Mouse (Mus musculus) embryonic stem cell, embryonic (primary cell): ENCODE measurements around the gene Tob2.

Experiments
- CTCF ChIA-PET, 4 experiments: fragments of 300-600 bp in 2 of 4; fragments of 350-600 bp in 2 of 4; sonication (Branson Sonifier 250); formaldehyde crosslinking; loops; one replicate each; lab custom pipeline; 2022; ENCODE audit warnings: inconsistent platforms in 2 of 4; lab: Charles Lee
- POLR2A ChIA-PET, 4 experiments: fragments of 300-600 bp in 2 of 4; fragments of 350-600 bp in 2 of 4; sonication (Branson Sonifier 250); formaldehyde crosslinking; loops; one replicate each; lab custom pipeline; 2022; ENCODE audit warnings: antibody characterized with exemption in 4 of 4, inconsistent platforms in 1 of 4; lab: Charles Lee

The Tob2 gene

DNA sequence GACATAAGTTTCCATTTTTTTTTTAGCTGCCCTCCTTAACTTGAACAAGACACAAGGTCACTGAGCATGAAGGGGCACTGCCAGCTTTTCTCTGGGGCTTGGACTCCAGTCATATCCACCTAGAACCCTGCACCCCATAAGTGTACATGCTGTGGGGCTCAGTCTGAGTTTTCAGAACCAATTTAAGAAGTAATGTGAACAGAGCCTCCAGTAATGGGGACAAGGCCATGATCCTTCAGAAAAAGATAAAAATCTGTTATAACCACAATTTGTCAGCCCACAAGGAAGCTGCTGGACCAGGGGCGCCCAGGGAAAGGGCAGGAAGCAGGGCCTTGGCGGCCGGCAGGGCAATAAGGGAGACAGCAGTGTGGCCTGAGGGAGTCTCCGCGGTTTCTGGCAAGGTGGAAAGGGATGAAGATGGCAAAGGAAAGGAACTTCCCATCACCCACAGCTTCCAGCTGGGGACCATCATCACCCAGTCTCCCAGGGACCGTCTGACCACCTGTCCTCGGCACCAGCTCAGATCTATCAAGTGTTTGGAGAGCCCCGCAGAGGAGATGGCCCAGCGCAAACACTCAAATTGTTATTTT is 6.1 kb downstream of the Tob2 start:
- POLR2A ChIA-PET: interaction anchor here in 3 of 4 experiments (1.0 to 11.6 kb wide), 10 partner anchors 9 to 135 kb away, joined by 3 to 212 read pairs (median 4); partner anchors contain the start of gene Tob2 (in 1 of the 3)
- CTCF ChIA-PET: interaction anchor here (0.9 to 3.0 kb wide), 5 partner anchors 9 to 22 kb away, joined by 3 to 10 read pairs (median 4); no protein-coding TSS in a partner anchor

DNA sequence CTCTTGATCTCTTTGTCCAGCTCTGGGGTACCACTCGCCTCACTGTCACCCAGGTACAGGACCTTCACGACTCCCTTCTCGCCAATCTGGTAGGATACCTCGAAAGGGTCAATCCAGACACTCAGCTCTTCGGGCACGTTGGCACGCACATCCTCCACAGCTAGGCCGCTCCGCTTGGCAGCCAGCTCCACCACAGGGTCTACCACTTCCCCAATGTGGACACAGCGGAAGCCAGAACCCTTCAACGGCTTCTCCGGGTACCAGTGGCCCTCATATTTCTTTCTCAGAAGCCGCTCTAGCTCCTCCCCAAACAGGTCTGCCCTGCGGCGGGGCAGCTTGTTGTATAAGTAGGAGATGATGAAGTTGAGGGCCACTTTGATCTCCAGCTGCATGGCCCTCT is 7.2 kb downstream of the Tob2 start:
- CTCF ChIA-PET: interaction anchor here (0.6 to 3.0 kb wide), 5 partner anchors 20 to 99 kb away, joined by 3 to 10 read pairs (median 3); no protein-coding TSS in a partner anchor

DNA sequence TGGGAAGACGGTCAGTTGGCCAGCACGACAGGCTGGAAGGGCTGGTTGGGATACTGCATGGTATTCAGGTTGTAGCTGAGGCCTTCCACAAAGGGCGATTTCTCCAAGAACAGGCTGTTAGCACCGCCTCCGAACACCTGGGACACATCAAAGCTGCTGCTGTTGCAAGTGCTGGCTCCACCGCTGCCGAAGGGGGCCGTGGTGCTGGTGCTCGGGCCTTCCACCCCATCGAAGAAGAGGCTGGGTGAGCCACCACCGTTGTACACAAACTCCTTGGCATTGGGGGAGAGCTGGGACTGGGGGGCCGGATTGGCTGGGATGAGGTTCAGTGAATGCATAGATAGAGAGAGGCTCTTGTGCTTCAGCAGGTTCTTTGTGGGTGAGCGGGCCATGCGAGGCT is 7.9 kb downstream of the Tob2 start:
- POLR2A ChIA-PET: interaction anchor here in 3 of 4 experiments (0.5 to 11.6 kb wide), 23 partner anchors 6 to 157 kb away, joined by 3 to 212 read pairs (median 5); partner anchors contain the start of genes Aco2 (in 2 of the 3), Phf5a (in 2 of the 3), Polr3h (in 2 of the 3) and Tob2 (in 2 of the 3)
- CTCF ChIA-PET: interaction anchor here (0.9 to 3.8 kb wide), 7 partner anchors 11 to 54 kb away, joined by 3 to 14 read pairs (median 4); no protein-coding TSS in a partner anchor

More for the DNA sequence above, 7.2 kb downstream of the Tob2 start:
- POLR2A ChIA-PET: interaction anchor here in 3 of 4 experiments (0.6 to 11.6 kb wide), 21 partner anchors 10 to 158 kb away, joined by 3 to 212 read pairs (median 4); partner anchors contain the start of genes Aco2 (in 2 of the 3), Phf5a (in 2 of the 3), Pmm1 (in 1 of the 3) and Polr3h (in 1 of the 3)

GRCm38 (mm10) chr15:81849104-81849503 is 9.5 kb downstream of the Tob2 start:
- CTCF ChIA-PET: interaction anchor here in 3 of 4 experiments (0.7 to 3.8 kb wide), 12 partner anchors 9 to 148 kb away, joined by 3 to 18 read pairs (median 6); partner anchors contain the start of genes Aco2 (in 1 of the 3), Phf5a (in 1 of the 3) and Polr3h (in 1 of the 3)
- POLR2A ChIA-PET: interaction anchor here in 3 of 4 experiments (0.5 to 11.6 kb wide), 18 partner anchors 8 to 393 kb away, joined by 3 to 212 read pairs (median 4); partner anchors contain the start of genes Tob2 (in 3 of the 3), Polr3h (in 2 of the 3), Aco2 (in 1 of the 3) and Phf5a (in 1 of the 3)

DNA sequence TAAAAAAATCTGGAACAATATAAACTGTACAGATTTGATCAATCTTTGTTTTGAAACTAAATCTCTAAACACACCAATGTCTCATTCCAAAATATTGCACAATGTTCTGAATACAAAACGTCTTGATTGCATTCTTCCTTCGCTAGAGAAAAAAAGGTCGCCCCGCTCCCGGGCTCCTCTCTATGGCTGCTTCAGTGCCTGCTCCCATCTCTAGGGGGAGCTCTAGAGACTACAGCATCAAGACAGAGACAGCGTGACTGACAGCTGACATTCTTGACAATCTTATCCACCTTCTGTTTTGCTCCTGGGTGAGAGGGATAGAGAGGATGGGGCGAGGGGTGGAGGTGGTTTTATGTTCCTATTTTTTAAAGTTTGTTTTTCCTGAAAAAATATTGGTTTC is 10.3 kb downstream of the Tob2 start:
- ChIA-PET POLR2A (interaction anchor here (0.6 to 11.6 kb wide), 24 partner anchors 9 to 262 kb away, joined by 3 to 212 read pairs (median 4); partner anchors contain the start of genes Polr3h (in 2 of the 4), Tob2 (in 2 of the 4), Aco2 (in 1 of the 4) and Phf5a (in 1 of the 4)), CTCF (interaction anchor here (0.5 to 3.8 kb wide), 23 partner anchors 9 to 313 kb away, joined by 3 to 18 read pairs (median 5); partner anchors contain the start of genes Polr3h (in 2 of the 4), Aco2 (in 1 of the 4), Phf5a (in 1 of the 4) and Tob2 (in 1 of the 4))

DNA sequence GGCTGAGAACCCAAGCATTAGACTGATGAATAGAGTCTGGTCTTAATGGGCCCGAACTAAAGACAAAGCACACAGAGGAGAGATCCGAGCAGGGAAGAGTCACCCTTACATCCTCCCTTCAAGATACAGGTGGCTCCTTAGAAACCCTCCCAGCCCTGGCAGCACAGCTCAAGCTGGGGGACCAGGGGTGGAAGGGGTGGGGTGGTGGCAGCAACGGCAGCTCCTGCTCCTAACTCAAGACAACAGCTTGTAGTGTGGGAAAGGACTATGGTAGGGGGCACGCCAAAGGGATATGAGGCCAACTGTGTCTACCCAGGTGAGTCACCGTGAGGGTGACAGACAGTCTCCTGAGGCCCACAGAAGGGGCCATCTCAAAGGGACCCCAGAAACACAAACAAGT is 10.7 kb downstream of the Tob2 start:
- ChIA-PET POLR2A (interaction anchor here (0.6 to 11.6 kb wide), 17 partner anchors 9 to 262 kb away, joined by 3 to 212 read pairs (median 5); partner anchors contain the start of genes Tob2 (in 2 of the 4), Aco2 (in 1 of the 4), Phf5a (in 1 of the 4) and Polr3h (in 1 of the 4)), CTCF (interaction anchor here (0.6 to 3.8 kb wide), 20 partner anchors 8 to 177 kb away, joined by 3 to 18 read pairs (median 5); partner anchors contain the start of genes Polr3h (in 2 of the 4) and Tob2 (in 1 of the 4))

DNA sequence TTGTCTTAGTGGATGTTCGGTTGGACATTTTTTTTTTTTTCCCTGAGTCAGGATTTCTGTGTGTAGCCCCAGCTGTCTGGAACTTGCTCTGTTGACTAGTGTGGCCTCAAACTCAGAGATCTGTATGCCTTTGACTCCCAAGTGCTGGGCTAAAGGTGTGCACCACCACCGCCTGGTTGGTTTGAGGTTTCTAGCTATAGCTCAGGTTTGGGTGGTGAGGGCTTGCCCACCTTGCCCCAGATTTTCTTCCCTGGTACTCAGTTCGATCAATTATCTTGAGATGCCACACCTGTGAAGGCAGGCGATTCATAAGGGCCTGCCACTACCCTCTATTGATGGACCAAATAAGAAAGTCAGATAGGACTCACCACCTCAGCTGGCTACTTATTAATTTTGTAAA is 11.4 kb downstream of the Tob2 start:
- ChIA-PET CTCF (interaction anchor here (0.5 to 5.4 kb wide), 11 partner anchors 8 to 212 kb away, joined by 3 to 43 read pairs (median 5); partner anchors contain the start of gene 4930407I10Rik (in 1 of the 4)), POLR2A (interaction anchor here in 3 of 4 experiments (0.5 to 11.6 kb wide), 17 partner anchors 10 to 261 kb away, joined by 3 to 212 read pairs (median 5); partner anchors contain the start of genes Aco2 (in 3 of the 3), Phf5a (in 3 of the 3) and Tob2 (in 2 of the 3))

DNA sequence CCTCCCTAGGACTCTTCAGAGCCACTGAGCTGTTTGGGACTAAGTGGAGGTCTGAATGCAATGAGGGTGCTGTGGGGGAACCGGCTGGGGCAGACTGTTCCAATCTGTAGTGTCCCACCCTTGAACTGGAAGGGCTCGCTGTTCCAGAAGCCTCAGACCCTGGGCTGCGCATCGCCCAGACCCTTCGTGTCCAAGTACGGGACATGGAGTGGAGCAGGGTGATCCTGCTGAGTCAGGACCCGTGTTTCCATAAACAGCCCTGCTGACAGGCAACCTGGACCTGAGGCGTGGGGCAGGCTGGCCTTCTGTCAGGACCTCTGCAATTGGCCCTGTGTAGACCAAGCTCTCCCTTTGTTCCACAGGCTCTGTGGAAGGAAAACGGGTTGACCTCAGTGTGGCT is 11.8 kb downstream of the Tob2 start:
- CTCF ChIA-PET: interaction anchor here (0.5 to 5.4 kb wide), 9 partner anchors 10 to 212 kb away, joined by 3 to 43 read pairs (median 5); partner anchors contain the start of gene 4930407I10Rik (in 1 of the 4)
- POLR2A ChIA-PET: interaction anchor here in 3 of 4 experiments (0.5 to 11.6 kb wide), 17 partner anchors 10 to 371 kb away, joined by 3 to 212 read pairs (median 6); partner anchors contain the start of genes Aco2 (in 2 of the 3), Phf5a (in 2 of the 3), Tob2 (in 2 of the 3) and Polr3h (in 1 of the 3)

- ChIA-PET POLR2A (interaction anchor here in 3 of 4 experiments (0.5 to 11.6 kb wide), 22 partner anchors 9 to 916 kb away, joined by 3 to 212 read pairs (median 6); partner anchors contain the start of genes Aco2 (in 2 of the 3), Phf5a (in 2 of the 3), Polr3h (in 2 of the 3) and Tob2 (in 2 of the 3)), CTCF (interaction anchor here in 3 of 4 experiments (0.6 to 5.4 kb wide), 6 partner anchors 9 to 27 kb away, joined by 3 to 43 read pairs (median 4); no protein-coding TSS in a partner anchor)
Measured at GRCm38 (mm10) chr15:81845724-81846123, 12.9 kb downstream of the Tob2 start.

- CTCF ChIA-PET: interaction anchor here (0.6 to 5.4 kb wide), 10 partner anchors 8 to 135 kb away, joined by 3 to 43 read pairs (median 3); partner anchors contain the start of gene 1700029P11Rik (in 1 of the 4)
Measured at GRCm38 (mm10) chr15:81845033-81845625, 13.5 kb downstream of the Tob2 start.

GRCm38 (mm10) chr15:81842275-81842674 is 16.3 kb downstream of the Tob2 start:
- POLR2A ChIA-PET: interaction anchor here in 2 of 4 experiments (0.6 to 11.6 kb wide), 3 partner anchors 15 to 58 kb away, joined by 4 to 212 read pairs (median 50); partner anchors contain the start of gene Tob2 (in 2 of the 2)
- CTCF ChIA-PET: interaction anchor here in 2 of 4 experiments (1.4 to 5.4 kb wide), 2 partner anchors 11 kb away, joined by 4 to 43 read pairs; no protein-coding TSS in a partner anchor

More at GRCm38 (mm10) chr15:81845033-81845625, 13.5 kb downstream of the Tob2 start:
- POLR2A ChIA-PET: interaction anchor here (0.6 to 11.6 kb wide), 26 partner anchors 9 to 1245 kb away, joined by 3 to 212 read pairs (median 4); partner anchors contain the start of genes Aco2 (in 2 of the 4), Phf5a (in 2 of the 4), Tob2 (in 2 of the 4) and Polr3h (in 1 of the 4)

- POLR2A ChIA-PET: interaction anchor here in 3 of 4 experiments (0.6 to 6.3 kb wide), 19 partner anchors 8 to 176 kb away, joined by 3 to 55 read pairs (median 4); partner anchors contain the start of genes Tob2 (in 2 of the 3), Aco2 (in 1 of the 3) and Phf5a (in 1 of the 3)
Measured at GRCm38 (mm10) chr15:81840306-81840705, 18.3 kb downstream of the Tob2 start.

DNA sequence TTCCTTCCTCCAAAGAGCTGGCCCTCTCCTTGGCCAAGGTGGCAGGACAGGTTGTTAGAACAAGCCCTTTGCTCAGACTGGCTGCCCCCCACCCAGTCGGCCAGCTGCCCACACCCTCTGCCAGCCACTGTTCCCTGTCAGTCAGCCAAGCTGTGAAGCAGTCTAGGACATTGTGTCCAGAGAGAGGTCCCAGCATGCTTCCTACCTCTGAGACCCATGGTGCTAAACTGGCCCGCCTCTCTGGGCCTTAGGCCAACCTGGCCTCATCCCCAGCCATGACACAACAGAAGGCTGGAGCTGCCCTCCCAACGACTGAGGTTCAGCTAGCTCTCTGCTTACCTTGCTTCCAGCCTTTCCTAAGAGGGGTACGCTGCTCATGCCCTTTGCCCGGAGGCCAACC is 19.0 kb downstream of the Tob2 start:
- ChIA-PET CTCF (interaction anchor here (0.8 to 2.7 kb wide), 9 partner anchors 8 to 65 kb away, joined by 3 to 21 read pairs (median 4); no protein-coding TSS in a partner anchor), POLR2A (interaction anchor here in 3 of 4 experiments (0.6 to 6.3 kb wide), 28 partner anchors 8 to 176 kb away, joined by 3 to 55 read pairs (median 4); partner anchors contain the start of genes Tob2 (in 2 of the 3), Aco2 (in 1 of the 3), Phf5a (in 1 of the 3) and Polr3h (in 1 of the 3))

More at GRCm38 (mm10) chr15:81840306-81840705, 18.3 kb downstream of the Tob2 start:
- CTCF ChIA-PET: interaction anchor here (0.5 to 2.7 kb wide), 7 partner anchors 8 to 1776 kb away, joined by 3 to 21 read pairs (median 6); no protein-coding TSS in a partner anchor

- CTCF ChIA-PET: interaction anchor here (0.6 to 2.7 kb wide), 8 partner anchors 7 to 1555 kb away, joined by 3 to 21 read pairs (median 5); no protein-coding TSS in a partner anchor
- POLR2A ChIA-PET: interaction anchor here in 3 of 4 experiments (0.6 to 6.3 kb wide), 22 partner anchors 8 to 121 kb away, joined by 3 to 55 read pairs (median 4); partner anchors contain the start of genes Aco2 (in 2 of the 3), Phf5a (in 2 of the 3), Polr3h (in 1 of the 3) and Tef (in 1 of the 3)
Measured at GRCm38 (mm10) chr15:81838554-81839235, 19.9 kb downstream of the Tob2 start.
